Mouse (Mus musculus) C2C12 (cell line): ENCODE data around the gene Kdm5b. TPM values are rescaled to one million over a fixed set of nuclear protein-coding genes. Genes with fewer than 3 reads are reported as not detected.
"Not testable (repeated sequence)": the region's sequence is repeated elsewhere in the genome, so short reads cannot be mapped to it uniquely, and the experiment has no call there.

ENCODE experiments used
- H3K27me3 ChIP-seq: one replicate; pipeline ENCODE4 v1.6.1; 2011; ENCODE audit not compliant: control insufficient read depth, insufficient read depth, insufficient read length
- H3K36me3 ChIP-seq: one replicate; pipeline ENCODE4 v1.6.1; 2011; ENCODE audit not compliant: control insufficient read depth, insufficient read depth
- H3K4me3 ChIP-seq: one replicate; pipeline ENCODE4 v1.5.1; 2011; ENCODE audit warnings: mild to moderate bottlenecking, control low read depth; ENCODE audit not compliant: poor library complexity, insufficient read depth, severe bottlenecking
- H3K79me2 ChIP-seq: one replicate; pipeline ENCODE4 v1.6.1; 2011; ENCODE audit not compliant: control insufficient read depth, insufficient read depth
- H3K79me3 ChIP-seq: one replicate; pipeline ENCODE4 v1.6.1; 2011; ENCODE audit warnings: low read depth, control low read depth
- H3ac ChIP-seq: one replicate; pipeline ENCODE3; 2011; ENCODE audit warnings: low read depth; ENCODE audit not compliant: control insufficient read depth, insufficient read length
- CEBPB ChIP-seq: IDR thresholded peaks from one replicate; pipeline ENCODE4 v1.6.1; 2011; ENCODE audit warnings: low read depth, mild to moderate bottlenecking, control low read depth, moderate library complexity
- CTCF ChIP-seq: IDR thresholded peaks from one replicate; pipeline ENCODE4 v1.5.1; 2011; ENCODE audit not compliant: control insufficient read depth, insufficient read depth, insufficient read length
- FOSL1 ChIP-seq: IDR thresholded peaks from one replicate; pipeline ENCODE4 v1.8.0; 2011; ENCODE audit warnings: mild to moderate bottlenecking, low read length; ENCODE audit not compliant: poor library complexity, insufficient read depth, severe bottlenecking
- MAX ChIP-seq: IDR thresholded peaks from one replicate; pipeline ENCODE4 v1.6.1; 2011; ENCODE audit warnings: mild to moderate bottlenecking, control low read depth
- MYOD1 ChIP-seq: IDR thresholded peaks from one replicate; pipeline ENCODE4 v1.6.1; 2011; ENCODE audit warnings: low read depth; ENCODE audit not compliant: control insufficient read depth, insufficient read length
- MYOG ChIP-seq: IDR thresholded peaks from one replicate; pipeline ENCODE4 v1.6.1; 2011; ENCODE audit not compliant: control insufficient read depth, insufficient read length; ENCODE audit errors: extremely low read depth
- USF1 ChIP-seq: IDR thresholded peaks from one replicate; pipeline ENCODE4 v1.6.1; 2011; ENCODE audit warnings: low read depth, mild to moderate bottlenecking, control low read depth, moderate library complexity
- polyA plus RNA-seq: library from polyadenylated mRNA; unstranded; fragments of >200 nt; fragmentation: generic; extraction: Trizol; gene quantifications from one replicate; pipeline ENCODE4 v1.2.1, GENCODE M21; 2012; ENCODE audit warnings: missing spikeins

The Kdm5b gene
- polyA plus RNA-seq, 1 experiment: 3.4 TPM

DNA sequence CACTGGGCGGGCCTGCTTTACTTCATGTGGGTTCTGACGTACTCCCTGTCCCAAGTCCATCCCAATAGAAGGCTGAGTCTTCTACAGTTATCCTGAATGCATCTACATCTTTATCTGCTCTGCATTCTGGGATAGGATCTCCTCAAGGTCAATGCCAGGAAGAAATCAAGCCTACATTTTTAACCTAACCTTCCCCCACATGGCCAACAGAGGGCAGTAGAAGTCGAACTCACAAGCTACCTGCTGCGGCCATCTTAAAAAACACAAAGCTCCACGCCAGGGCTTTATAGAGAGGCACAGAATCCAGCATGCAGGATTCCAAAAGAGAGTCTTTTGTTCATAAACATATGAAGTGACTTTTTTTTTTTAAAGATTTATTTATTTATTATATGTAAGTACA, 35.5 kb upstream of the Kdm5b start:
- H3ac ChIP-seq: no peak overlapping the region

DNA sequence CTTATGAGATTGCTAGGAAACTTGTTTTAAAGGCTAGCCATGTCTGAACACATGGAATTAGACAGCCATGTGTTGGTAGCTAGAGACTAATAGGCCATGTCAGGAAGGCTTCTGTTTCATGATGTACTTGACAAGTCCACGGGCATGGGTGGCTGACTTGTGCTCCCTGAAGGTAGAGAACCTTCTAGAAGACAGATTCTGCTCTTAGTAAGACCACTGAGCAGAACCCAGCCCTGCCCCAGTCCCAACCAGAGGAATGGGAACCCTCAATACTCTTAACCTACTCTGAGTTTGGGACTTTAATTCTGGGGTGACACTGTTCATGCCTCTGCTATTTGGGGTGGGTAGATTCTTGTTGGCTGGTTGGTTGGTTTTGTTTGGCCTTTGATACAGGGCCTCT, 35.0 kb upstream of the Kdm5b start:
- H3K79me3 ChIP-seq: no peaks in the 10 kb centered on the region
- no peak overlapping the region for H3ac ChIP-seq
- H3K79me2 ChIP-seq: no peaks in the 10 kb centered on the region
- TF ChIP-seq FOSL1 (no peak), USF1 (no peak), CTCF (no peak), MYOD1 (no peak), MAX (no peak), MYOG (no peak), CEBPB (no peak)
- H3K4me3 ChIP-seq: no peak overlapping the region
- H3K36me3 ChIP-seq: no peaks in the 10 kb centered on the region
- H3K27me3 ChIP-seq: no peaks in the 10 kb centered on the region

More for the DNA sequence above, 35.5 kb upstream of the Kdm5b start:
- H3K79me3 ChIP-seq: no peaks in the 10 kb centered on the region
- no peaks in the 10 kb centered on the region for H3K27me3 ChIP-seq
- no peaks in the 10 kb centered on the region for H3K79me2 ChIP-seq
- no peaks in the 10 kb centered on the region for H3K36me3 ChIP-seq
- H3K4me3 ChIP-seq: no peak overlapping the region
- no peak for TF ChIP-seq USF1

DNA sequence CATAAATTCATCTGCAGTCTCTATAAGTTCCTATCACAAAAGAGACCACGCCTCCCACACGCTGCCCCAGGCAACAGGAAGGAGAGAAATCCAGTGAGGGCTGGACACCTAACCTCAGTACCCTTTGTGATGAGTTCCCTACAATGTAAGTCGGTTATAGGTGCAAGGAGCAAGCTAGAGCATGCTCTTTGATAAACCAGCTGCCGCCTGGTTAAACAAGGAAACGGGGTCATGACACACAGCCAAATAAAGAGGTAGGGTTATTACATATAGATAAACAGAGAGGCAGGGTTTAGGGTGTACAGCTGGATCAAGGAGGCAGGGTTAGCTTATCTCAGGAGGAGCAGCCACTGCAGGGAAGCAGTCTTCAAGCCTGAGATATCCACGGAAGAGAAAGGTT, 33.2 kb upstream of the Kdm5b start:
- H3K79me3 ChIP-seq: no peaks in the 10 kb centered on the region
- H3K36me3 ChIP-seq: no peaks in the 10 kb centered on the region
- no peaks in the 10 kb centered on the region for H3K79me2 ChIP-seq
- H3ac ChIP-seq: no peak overlapping the region
- TF ChIP-seq CTCF (no peak), MAX (no peak), CEBPB (no peak), FOSL1 (no peak), MYOD1 (no peak), USF1 (no peak), MYOG (no peak)
- no peak overlapping the region for H3K4me3 ChIP-seq
- H3K27me3 ChIP-seq: no peaks in the 10 kb centered on the region

DNA sequence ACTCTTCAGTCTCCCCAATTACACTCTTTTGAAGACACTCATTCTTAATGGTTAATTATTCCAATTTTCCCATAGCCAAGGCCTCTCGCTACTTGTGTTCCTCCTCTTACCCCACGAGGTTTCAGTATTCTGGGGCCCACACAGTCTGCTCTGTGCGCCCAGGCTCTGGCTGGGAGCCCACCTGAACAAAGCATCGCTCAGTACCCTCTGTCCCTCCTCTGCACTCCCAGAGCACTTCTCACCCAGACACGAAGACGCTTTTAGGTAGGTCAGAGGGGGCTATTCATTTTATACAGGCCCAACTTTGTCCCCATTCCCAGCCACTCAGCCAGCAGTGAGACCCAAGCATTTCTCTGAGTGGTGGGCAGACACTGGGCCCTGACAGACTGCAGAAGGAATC, 29.4 kb upstream of the Kdm5b start:
- Histone ChIP-seq H3K79me2 (no peaks in the 10 kb centered on the region), H3ac (no peak overlapping the region), H3K4me3 (no peak overlapping the region), H3K79me3 (no peaks in the 10 kb centered on the region), H3K27me3 (no peaks in the 10 kb centered on the region), H3K36me3 (no peaks in the 10 kb centered on the region)
- TF ChIP-seq MYOG (no peak), CTCF (no peak)

DNA sequence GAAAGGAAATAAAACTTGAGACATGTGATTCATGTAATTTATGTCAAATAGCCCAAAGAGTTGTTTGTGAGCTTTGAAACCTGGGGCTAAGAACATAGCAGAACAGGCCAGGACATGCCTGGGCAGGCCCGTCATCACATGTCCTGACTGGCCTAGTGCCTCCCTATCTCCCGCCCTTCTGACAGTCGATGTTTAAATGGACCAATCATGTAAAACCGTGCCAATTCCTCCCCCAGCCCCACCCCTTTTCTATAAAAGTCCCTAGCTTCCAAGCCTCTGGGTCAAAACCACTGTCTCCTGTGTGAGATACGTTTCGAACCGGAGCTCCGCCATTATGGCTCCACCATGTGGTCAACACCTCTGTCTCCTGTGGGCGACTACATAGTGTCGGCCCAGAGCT, 26.3 kb upstream of the Kdm5b start:
- not testable (repeated sequence) for H3K36me3 ChIP-seq, H3K79me2 ChIP-seq, H3K79me3 ChIP-seq, H3K4me3 ChIP-seq, H3K27me3 ChIP-seq, H3ac ChIP-seq

DNA sequence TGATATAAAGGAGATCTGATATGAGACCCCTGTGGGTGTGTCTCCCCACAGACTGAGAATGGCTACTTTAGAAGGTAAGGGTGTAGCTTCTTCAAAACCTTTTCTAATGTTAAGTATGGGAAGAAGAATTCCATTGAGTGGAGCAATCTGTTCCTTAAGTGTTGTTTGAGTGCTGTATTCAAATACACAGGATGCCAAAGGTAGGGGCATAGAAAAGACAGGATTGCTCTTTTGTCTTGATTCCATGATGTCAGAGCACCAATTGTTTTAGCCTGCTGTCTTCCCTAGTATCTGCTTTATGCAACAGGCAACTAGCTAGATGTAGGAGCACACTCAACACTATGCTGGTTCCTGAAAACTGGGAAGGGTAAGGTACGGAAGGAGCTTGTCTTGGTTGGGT, 24.9 kb upstream of the Kdm5b start:
- TF ChIP-seq FOSL1 (no peak), MAX (no peak), CEBPB (no peak), USF1 (no peak), MYOD1 (no peak), CTCF (no peak), MYOG (no peak)
- H3K27me3 ChIP-seq: no peaks in the 10 kb centered on the region
- no peaks in the 10 kb centered on the region for H3K79me3 ChIP-seq
- no peak overlapping the region for H3K4me3 ChIP-seq
- H3K36me3 ChIP-seq: no peaks in the 10 kb centered on the region
- H3ac ChIP-seq: no peak overlapping the region
- H3K79me2 ChIP-seq: no peaks in the 10 kb centered on the region
